Mouse (Mus musculus): Measurements from ENCODE around the gene Osbpl2.

GRCm38 (mm10) chr2:180170151-180170805, 51.2 kb downstream of the Osbpl2 start:
- TF ChIP-seq POLR2A (IDR thresholded peaks at IDR 0.05; ENCODE audit: borderline replicate concordance, extremely low read depth, low read depth, low read length) (no peak), CTCF (IDR thresholded peaks at IDR 0.05; ENCODE audit: insufficient read depth, low read length) (no peak)
